Mouse (Mus musculus) hindbrain, embryonic 13.5 days (tissue): Measurements from ENCODE around the gene Zfhx3. TPM values are rescaled to one million over a fixed set of nuclear protein-coding genes. Genes with fewer than 3 reads are reported as not detected.

Experiments
- ATAC-seq: fragments of 200-750 bp; cut with Nextera tagmentation; 2 replicates; pipeline ENCODE4 v1.8.0; 2017; ENCODE audit warnings: moderate TSS enrichment; ENCODE audit not compliant: low FRiP score
- H3K27ac ChIP-seq: fragments of 300-500 bp; sonication (generic); 2 replicates; pipeline ENCODE4 v1.5.1; 2015; ENCODE audit warnings: inconsistent platforms, mild to moderate bottlenecking, moderate library complexity
- H3K27me3 ChIP-seq: fragments of 300-500 bp; sonication (generic); 2 replicates; pipeline ENCODE4 v1.6.1; 2015; ENCODE audit warnings: mild to moderate bottlenecking, inconsistent platforms
- H3K36me3 ChIP-seq: fragments of 300-500 bp; sonication (generic); 2 replicates; pipeline ENCODE4 v1.6.1; 2015; ENCODE audit warnings: mild to moderate bottlenecking, inconsistent platforms
- H3K4me1 ChIP-seq: fragments of 300-500 bp; sonication (generic); replicated peaks from 2 replicates; pipeline ENCODE4 v1.6.1; 2015; ENCODE audit warnings: inconsistent platforms
- H3K4me2 ChIP-seq: fragments of 300-500 bp; sonication (generic); 2 replicates; pipeline ENCODE4 v1.6.1; 2015; ENCODE audit warnings: inconsistent platforms, mild to moderate bottlenecking, moderate library complexity
- H3K4me3 ChIP-seq: fragments of 300-500 bp; sonication (generic); 2 replicates; pipeline ENCODE4 v1.5.1; 2015; ENCODE audit warnings: mild to moderate bottlenecking, inconsistent platforms
- H3K9ac ChIP-seq: fragments of 300-500 bp; sonication (generic); 2 replicates; pipeline ENCODE4 v1.6.1; 2015; ENCODE audit warnings: mild to moderate bottlenecking, inconsistent platforms
- H3K9me3 ChIP-seq: fragments of 300-500 bp; sonication (generic); 2 replicates; pipeline ENCODE4 v1.6.1; 2016; ENCODE audit warnings: inconsistent platforms
- WGBS: fragments of 180-500 bp; shearing (Covaris S2); methylation state at CpG from one replicate; pipeline ENCODE4 v1.1.7; 2015; 5-methylcytosine and 5-hydroxymethylcytosine counted together
- polyA plus RNA-seq: library from polyadenylated mRNA; unstranded; fragments of >200 nt; fragmentation: Nextera tagmentation; extraction: Ambion mirVana; gene quantifications from 2 replicates; pipeline ENCODE4 v1.2.1, GENCODE M21; 2015

Zfhx3 gene
- polyA plus RNA-seq, 1 experiment from 2014 or later: 36.9 TPM

DNA sequence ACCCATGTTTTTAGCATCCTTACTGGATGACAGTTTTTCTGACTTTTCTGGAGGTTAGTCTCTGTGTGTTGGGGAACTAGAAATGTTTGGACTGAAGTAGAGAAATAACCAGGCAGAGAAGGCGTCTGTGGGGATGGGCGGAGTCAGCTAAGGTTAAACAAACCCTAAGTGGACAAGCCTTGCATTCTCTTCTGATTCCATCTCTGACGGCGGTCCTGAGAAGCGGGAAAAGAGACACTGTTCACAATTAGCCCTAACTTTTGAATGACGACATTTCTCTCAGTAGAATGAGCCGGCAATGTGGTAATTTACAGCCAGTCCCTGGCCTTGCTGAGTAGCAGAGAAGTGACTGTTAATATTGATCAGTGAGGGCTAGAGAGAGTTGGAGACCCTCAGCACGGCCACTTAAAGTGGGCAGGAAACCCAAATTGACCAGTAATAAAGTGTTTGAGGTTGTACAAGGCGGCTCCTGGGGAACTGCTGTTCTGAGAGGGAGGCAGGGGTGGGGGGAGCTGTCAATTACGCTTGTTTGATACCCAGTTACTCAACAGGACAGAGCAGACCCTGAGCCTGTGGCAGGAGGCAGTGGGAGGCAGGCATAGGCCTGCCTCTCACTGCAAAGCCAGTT is 162.1 kb downstream of the Zfhx3 start:
- 41% methylated on average over 10 of the region's 10 CpGs for WGBS
- no peak overlapping the region for H3K4me3 ChIP-seq
- H3K27me3 ChIP-seq: peaks cover 29% of the 10 kb centered on the region
- no peak overlapping the region for H3K9ac ChIP-seq
- no peak for ATAC-seq
- H3K36me3 ChIP-seq: no peaks in the 10 kb centered on the region
- H3K9me3 ChIP-seq: no peaks in the 10 kb centered on the region
- H3K27ac ChIP-seq: 0 out of 2 replicates have a peak overlapping the region, but pooled peaks have one; percentile 9
- H3K4me1 ChIP-seq: peaks cover 46% of the 10 kb centered on the region
- no peak overlapping the region for H3K4me2 ChIP-seq

- Histone ChIP-seq H3K4me1 (no peaks in the 10 kb centered on the region), H3K9ac (no peak overlapping the region), H3K36me3 (no peaks in the 10 kb centered on the region), H3K27ac (no peak overlapping the region), H3K27me3 (no peaks in the 10 kb centered on the region), H3K4me3 (no peak overlapping the region), H3K9me3 (no peaks in the 10 kb centered on the region), H3K4me2 (no peak overlapping the region)
- WGBS: 89% methylated on average over 2 of the region's 2 CpGs
- no peak for ATAC-seq
These were observed 182.6 kb downstream of the Zfhx3 start for GRCm38 (mm10) chr8:108125053-108125452.

DNA sequence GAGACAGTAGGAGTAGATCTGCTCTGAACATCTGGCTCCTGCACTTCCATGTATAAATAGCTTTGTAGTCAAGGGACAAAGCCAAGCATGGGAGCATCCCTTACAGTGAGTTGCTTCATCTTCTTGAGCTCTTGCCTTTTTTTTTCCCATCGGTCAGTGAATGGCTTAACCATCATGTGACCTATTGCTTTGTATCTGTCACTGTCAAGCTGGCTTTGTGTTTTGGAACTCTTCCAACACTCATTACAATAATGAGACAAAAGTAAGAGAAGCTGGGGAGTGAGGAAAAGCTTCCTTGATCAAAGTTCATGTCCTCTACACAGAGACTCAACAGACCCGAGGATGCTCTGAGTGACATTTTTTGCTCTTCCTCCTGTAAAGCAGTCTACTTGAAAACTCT is 183.0 kb downstream of the Zfhx3 start:
- 27% methylated on average over 2 of the region's 2 CpGs for WGBS
- H3K9ac ChIP-seq: no peak overlapping the region
- no peaks in the 10 kb centered on the region for H3K27me3 ChIP-seq
- no peaks in the 10 kb centered on the region for H3K36me3 ChIP-seq
- H3K4me1 ChIP-seq: no peaks in the 10 kb centered on the region
- no peak overlapping the region for H3K4me2 ChIP-seq
- no peak overlapping the region for H3K4me3 ChIP-seq
- ATAC-seq: no peak
- no peaks in the 10 kb centered on the region for H3K9me3 ChIP-seq
- no peak overlapping the region for H3K27ac ChIP-seq

GRCm38 (mm10) chr8:108146536-108146935 is 204.1 kb downstream of the Zfhx3 start:
- Histone ChIP-seq H3K4me1 (peaks cover 7% of the 10 kb centered on the region), H3K27me3 (no peaks in the 10 kb centered on the region), H3K27ac (peak overlapping the region; percentile 40; the same call in 1 of the 2 replicates), H3K9me3 (no peaks in the 10 kb centered on the region), H3K4me3 (no peak overlapping the region), H3K9ac (no peak overlapping the region), H3K4me2 (no peak overlapping the region), H3K36me3 (no peaks in the 10 kb centered on the region)
- WGBS: 82% methylated on average over 5 of the region's 5 CpGs
- no peak for ATAC-seq

- H3K9ac ChIP-seq: no peak overlapping the region
- H3K9me3 ChIP-seq: no peaks in the 10 kb centered on the region
- H3K4me1 ChIP-seq: peaks cover 7% of the 10 kb centered on the region
- no peak for ATAC-seq
- WGBS: 69% methylated on average over 15 of the region's 15 CpGs
- H3K36me3 ChIP-seq: no peaks in the 10 kb centered on the region
- H3K4me3 ChIP-seq: no peak overlapping the region
- no peaks in the 10 kb centered on the region for H3K27me3 ChIP-seq
- no peak overlapping the region for H3K27ac ChIP-seq
- H3K4me2 ChIP-seq: no peak overlapping the region
These were observed 206.3 kb downstream of the Zfhx3 start for GRCm38 (mm10) chr8:108148599-108149249.

DNA sequence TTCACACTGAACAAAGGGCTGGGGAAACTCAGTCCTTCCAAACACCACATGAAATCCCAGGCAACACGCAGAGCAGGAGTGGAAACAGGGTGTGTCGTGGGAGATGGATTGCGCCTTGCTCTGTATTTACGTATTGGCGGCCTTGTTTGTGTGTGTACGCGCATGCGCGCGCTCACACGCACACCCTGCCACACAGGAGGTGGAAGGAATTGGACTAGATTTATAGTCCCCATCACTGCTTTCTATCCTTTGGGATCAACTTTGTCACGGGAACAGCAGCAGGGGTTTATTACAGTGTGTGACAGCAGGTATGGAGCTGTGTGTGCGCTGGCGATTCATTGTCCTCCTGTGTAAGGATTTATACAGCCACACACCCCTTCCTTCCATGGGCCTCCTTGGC is 228.4 kb downstream of the Zfhx3 start:
- Histone ChIP-seq H3K9ac (no peak overlapping the region), H3K4me2 (no peak overlapping the region; the same call in 1 of the 2 replicates), H3K9me3 (no peaks in the 10 kb centered on the region), H3K27me3 (no peaks in the 10 kb centered on the region), H3K4me3 (no peak overlapping the region), H3K27ac (peak overlapping the region; percentile 10; the same call in 1 of the 2 replicates), H3K36me3 (no peaks in the 10 kb centered on the region), H3K4me1 (no peaks in the 10 kb centered on the region)
- 79% methylated on average over 14 of the region's 14 CpGs for WGBS
- 0 out of 2 replicates have a peak, but pooled peaks have one; percentile 39 for ATAC-seq

GRCm38 (mm10) chr8:108183296-108183695 is 240.9 kb downstream of the Zfhx3 start:
- Histone ChIP-seq H3K4me3 (no peak overlapping the region), H3K27me3 (no peaks in the 10 kb centered on the region), H3K4me2 (no peak overlapping the region), H3K36me3 (no peaks in the 10 kb centered on the region), H3K27ac (peak overlapping the region; percentile 63; the same call in 1 of the 2 replicates), H3K4me1 (peaks cover 13% of the 10 kb centered on the region), H3K9me3 (no peaks in the 10 kb centered on the region), H3K9ac (no peak overlapping the region)
- ATAC-seq: no peak
- WGBS: 80% methylated on average over 4 of the region's 4 CpGs

GRCm38 (mm10) chr8:108183948-108184347 is 241.5 kb downstream of the Zfhx3 start:
- no peak overlapping the region for H3K27ac ChIP-seq
- ATAC-seq: no peak
- no peaks in the 10 kb centered on the region for H3K27me3 ChIP-seq
- H3K4me2 ChIP-seq: no peak overlapping the region
- H3K4me1 ChIP-seq: peaks cover 13% of the 10 kb centered on the region
- H3K4me3 ChIP-seq: no peak overlapping the region
- H3K9ac ChIP-seq: no peak overlapping the region
- 86% methylated on average over 8 of the region's 8 CpGs for WGBS
- H3K9me3 ChIP-seq: no peaks in the 10 kb centered on the region
- no peaks in the 10 kb centered on the region for H3K36me3 ChIP-seq

DNA sequence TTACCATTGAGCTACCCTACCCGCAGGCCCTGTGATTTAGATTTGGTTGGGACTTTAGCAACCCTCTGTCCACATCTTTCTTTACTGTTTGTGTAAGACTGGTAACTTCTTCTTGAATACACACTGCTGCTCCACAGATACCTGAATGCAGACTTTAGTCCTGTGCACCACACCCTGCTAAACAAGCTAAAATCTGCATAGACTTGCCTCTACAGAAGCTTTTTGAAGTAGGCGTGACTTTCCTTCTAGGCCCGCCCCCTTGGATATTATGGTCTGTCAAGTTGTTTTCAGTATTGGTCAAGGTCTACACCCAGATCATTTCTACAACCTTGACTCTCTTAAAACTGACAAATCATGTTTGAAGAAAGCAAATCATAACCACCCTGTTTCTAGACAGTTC is 243.8 kb downstream of the Zfhx3 start:
- no peaks in the 10 kb centered on the region for H3K27me3 ChIP-seq
- H3K9ac ChIP-seq: no peak overlapping the region
- H3K4me1 ChIP-seq: peaks cover 13% of the 10 kb centered on the region
- no peak for ATAC-seq
- H3K9me3 ChIP-seq: no peaks in the 10 kb centered on the region
- WGBS: 94% methylated on average over 3 of the region's 3 CpGs
- H3K36me3 ChIP-seq: no peaks in the 10 kb centered on the region
- no peak overlapping the region for H3K27ac ChIP-seq
- no peak overlapping the region for H3K4me2 ChIP-seq
- H3K4me3 ChIP-seq: no peak overlapping the region

GRCm38 (mm10) chr8:108188044-108188443 is 245.6 kb downstream of the Zfhx3 start:
- no peaks in the 10 kb centered on the region for H3K9me3 ChIP-seq
- no peak overlapping the region for H3K4me2 ChIP-seq
- H3K9ac ChIP-seq: no peak overlapping the region
- ATAC-seq: no peak
- no peak overlapping the region for H3K4me3 ChIP-seq
- H3K27me3 ChIP-seq: no peaks in the 10 kb centered on the region
- 71% methylated on average over 4 of the region's 4 CpGs for whole genome bisulfite sequencing
- H3K36me3 ChIP-seq: no peaks in the 10 kb centered on the region
- H3K4me1 ChIP-seq: peaks cover 3% of the 10 kb centered on the region; the same call in 1 of the 2 replicates
- no peak overlapping the region for H3K27ac ChIP-seq

- Histone ChIP-seq H3K9ac (no peak overlapping the region), H3K4me3 (no peak overlapping the region), H3K36me3 (no peaks in the 10 kb centered on the region), H3K4me1 (no peaks in the 10 kb centered on the region), H3K27ac (no peak overlapping the region), H3K9me3 (no peaks in the 10 kb centered on the region), H3K4me2 (no peak overlapping the region), H3K27me3 (0 out of 2 replicates have a peak, but pooled peaks cover 3% of the 10 kb centered on the region)
- no peak for ATAC-seq
- WGBS: 38% methylated on average over 8 of the region's 8 CpGs
These were observed 252.1 kb downstream of the Zfhx3 start for GRCm38 (mm10) chr8:108194571-108194970.

- no peaks in the 10 kb centered on the region for H3K36me3 ChIP-seq
- no peaks in the 10 kb centered on the region for H3K9me3 ChIP-seq
- H3K27me3 ChIP-seq: no peaks in the 10 kb centered on the region
- ATAC-seq: no peak
- H3K9ac ChIP-seq: no peak overlapping the region
- H3K4me2 ChIP-seq: no peak overlapping the region
- peaks cover 16% of the 10 kb centered on the region for H3K4me1 ChIP-seq
- no peak overlapping the region for H3K4me3 ChIP-seq
- WGBS: 93% methylated on average over 3 of the region's 3 CpGs
- H3K27ac ChIP-seq: no peak overlapping the region
These were observed 272.6 kb downstream of the Zfhx3 start for GRCm38 (mm10) chr8:108215026-108215425.
